Mouse (Mus musculus): ENCODE results near the gene Krtdap. TPM values are rescaled to one million over a fixed set of nuclear protein-coding genes. Genes with fewer than 3 reads are reported as not detected.

Gene Krtdap
- total RNA-seq, 4 experiments from 2014 or later: not detected

Other genes starting within 250 kb of the Krtdap start
- 10 to 100 TPM; 23.5 to 56.3 (median 32.4) TPM for gene Hspb6, start 235.7 kb upstream of the Krtdap start, total RNA-seq (2022)
- gene Proser3, start 235.6 kb upstream of the Krtdap start, total RNA-seq (2022): 10 to 100 TPM in 2 of 4 experiments, 1 to 10 TPM in 2; 9.1 to 13.4 (median 10.0) TPM
- gene Lin37, start 228.1 kb upstream of the Krtdap start, total RNA-seq (2022): 10 to 100 TPM; 56.1 to 65.5 (median 61.7) TPM
- gene U2af1l4, start 224.6 kb upstream of the Krtdap start, total RNA-seq (2022): 10 to 100 TPM; 70.4 to 83.6 (median 73.1) TPM
- 10 to 100 TPM in 1 of 4 experiments, 1 to 10 TPM in 3; 2.9 to 11.3 (median 7.4) TPM for gene Gm49396, start 224.6 kb upstream of the Krtdap start, total RNA-seq (2022)
- 100 to 1,000 TPM; 146 to 179 (median 164) TPM for gene Psenen, start 224.3 kb upstream of the Krtdap start, total RNA-seq (2022)
- gene Igflr1, start 222.5 kb upstream of the Krtdap start, total RNA-seq (2022): 1 to 10 TPM; 2.1 to 7.9 (median 3.6) TPM
- 10 to 100 TPM; 36.8 to 65.3 (median 57.0) TPM for gene Kmt2b, start 199.2 kb upstream of the Krtdap start, total RNA-seq (2022)
- 1 to 10 TPM in 1 of 4 experiments, under 1 TPM in 1, not detected in 2; 0.73 to 1.8 TPM for gene Zbtb32, start 189.0 kb upstream of the Krtdap start, total RNA-seq (2022)
- gene Upk1a, start 175.0 kb upstream of the Krtdap start, total RNA-seq (2022): under 1 TPM in 3 of 4 experiments, not detected in 1; 0.27 to 0.34 (median 0.31) TPM
- gene Cox6b1, start 161.7 kb upstream of the Krtdap start, total RNA-seq (2022): 1,000 to 10,000 TPM in 2 of 4 experiments, 100 to 1,000 TPM in 2; 538 to 1,102 (median 895) TPM
- gene Etv2, start 152.0 kb upstream of the Krtdap start, total RNA-seq (2022): not detected
- 10 to 100 TPM; 76.5 to 93.6 (median 85.1) TPM for gene Rbm42, start 137.6 kb upstream of the Krtdap start, total RNA-seq (2022)
- gene Haus5, start 122.9 kb upstream of the Krtdap start, total RNA-seq (2022): 10 to 100 TPM in 3 of 4 experiments, 1 to 10 TPM in 1; 7.7 to 17.6 (median 12.1) TPM
- under 1 TPM in 1 of 4 experiments, not detected in 3; 0.75 TPM for gene Pmis2, start 116.3 kb upstream of the Krtdap start, total RNA-seq (2022)
- 10 to 100 TPM in 1 of 4 experiments, 1 to 10 TPM in 3; 2.5 to 12.3 (median 5.8) TPM for gene 2200002J24Rik, start 89.0 kb upstream of the Krtdap start, total RNA-seq (2022)
- gene Atp4a, start 75.7 kb upstream of the Krtdap start, total RNA-seq (2022): 10 to 100 TPM in 2 of 4 experiments, 1 to 10 TPM in 2; 2.9 to 15.5 (median 9.4) TPM
- 100 to 1,000 TPM; 179 to 210 (median 202) TPM for gene Tmem147, start 58.4 kb upstream of the Krtdap start, total RNA-seq (2022)
- not detected for gene Gapdhs, start 44.2 kb upstream of the Krtdap start, total RNA-seq (2022)
- 100 to 1,000 TPM; 213 to 399 (median 309) TPM for gene Sbsn, start 36.4 kb upstream of the Krtdap start, total RNA-seq (2022)
- 1 to 10 TPM; 2.7 to 4.6 (median 4.2) TPM for gene Dmkn, start 24.1 kb upstream of the Krtdap start, total RNA-seq (2022)
- 1 to 10 TPM; 1.6 to 9.0 (median 2.6) TPM for gene Ffar2, start 35.9 kb downstream of the Krtdap start, total RNA-seq (2022)
- 1 to 10 TPM in 1 of 4 experiments, under 1 TPM in 3; 0.35 to 1.9 (median 0.75) TPM for gene Ffar3, start 68.3 kb downstream of the Krtdap start, total RNA-seq (2022)
- gene Ffar1, start 73.7 kb downstream of the Krtdap start, total RNA-seq (2022): not detected
- 1 to 10 TPM; 1.1 to 2.3 (median 1.5) TPM for gene Cd22, start 92.4 kb downstream of the Krtdap start, total RNA-seq (2022)
- 1 to 10 TPM in 1 of 4 experiments, under 1 TPM in 3; 0.32 to 1.3 (median 0.42) TPM for gene Mag, start 127.0 kb downstream of the Krtdap start, total RNA-seq (2022)
- 1 to 10 TPM in 3 of 4 experiments, not detected in 1; 1.3 to 4.2 (median 2.6) TPM for gene Hamp2, start 136.8 kb downstream of the Krtdap start, total RNA-seq (2022)
- gene Hamp, start 156.1 kb downstream of the Krtdap start, total RNA-seq (2022): 10 to 100 TPM in 1 of 4 experiments, 1 to 10 TPM in 1, under 1 TPM in 1, not detected in 1; 0.99 to 15.0 (median 1.0) TPM
- gene Usf2, start 168.9 kb downstream of the Krtdap start, total RNA-seq (2022): 100 to 1,000 TPM; 116 to 131 (median 127) TPM
- gene Lsr, start 185.6 kb downstream of the Krtdap start, total RNA-seq (2022): 10 to 100 TPM in 2 of 4 experiments, 1 to 10 TPM in 2; 4.1 to 36.6 (median 13.7) TPM
- gene Fam187b, start 185.9 kb downstream of the Krtdap start, total RNA-seq (2022): 1 to 10 TPM in 2 of 4 experiments, under 1 TPM in 2; 0.38 to 2.2 (median 0.84) TPM